Mouse (Mus musculus): ENCODE results near the gene Rfk.

DNA sequence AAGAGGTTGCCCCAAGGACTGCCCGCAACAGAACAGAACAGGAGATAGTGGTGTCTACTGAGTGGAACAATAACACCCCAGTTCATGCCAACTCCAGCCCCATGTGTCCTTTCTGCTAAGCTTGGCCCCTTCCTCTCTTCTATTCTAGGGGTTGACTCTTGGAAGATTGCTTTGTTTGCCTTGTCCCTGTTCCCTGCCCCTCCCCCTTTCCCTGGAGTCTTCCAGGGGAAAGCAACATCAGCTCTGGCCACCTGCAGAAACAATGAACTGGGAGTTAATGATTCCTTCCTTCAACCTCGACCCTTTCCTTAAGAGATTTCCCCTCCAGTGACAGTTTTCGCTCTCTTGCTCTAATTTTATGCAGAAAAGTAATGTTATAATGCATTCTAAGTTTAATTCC, 36.5 kb upstream of the Rfk start:
- TF ChIP-seq MYOD1 (IDR thresholded peaks at IDR 0.05; ENCODE audit: control insufficient read depth, insufficient read length, low read depth), result no peak
- TF ChIP-seq CTCF (IDR thresholded peaks at IDR 0.05; ENCODE audit: control insufficient read depth, insufficient read depth, insufficient read length), result no peak
- no peak for TF ChIP-seq USF1 (IDR thresholded peaks at IDR 0.05; ENCODE audit: low read depth)

All from C2C12 (cell line).